Mouse (Mus musculus): ENCODE data around the gene 0610030E20Rik. TPM values are rescaled to one million over a fixed set of nuclear protein-coding genes. Genes with fewer than 3 reads are reported as not detected.

0610030E20Rik gene
- 16.9 and 20.3 TPM in 2 replicates for polyA plus RNA-seq (2012; rRNA removed)

GRCm38 (mm10) chr6:72347166-72347941 is at the start of gene 0610030E20Rik:
TSS of gene 0610030E20Rik (plus strand) at chr6:72347317.
- DNase-seq (ENCODE audit: low read depth): no peak

- no peak for DNase-seq (ENCODE audit: low read depth)
Observed at GRCm38 (mm10) chr6:72297825-72298224, 49.3 kb upstream of the 0610030E20Rik start.

- DNase-seq (ENCODE audit: low read depth): no peak
Observed at GRCm38 (mm10) chr6:72302349-72302925, 44.7 kb upstream of the 0610030E20Rik start.

GRCm38 (mm10) chr6:72303510-72303909 is 43.6 kb upstream of the 0610030E20Rik start:
- DNase-seq (ENCODE audit: low read depth): no peak

- DNase-seq (ENCODE audit: low read depth): no peak
Observed at GRCm38 (mm10) chr6:72312198-72312597, 34.9 kb upstream of the 0610030E20Rik start.

GRCm38 (mm10) chr6:72313124-72313867 is 33.8 kb upstream of the 0610030E20Rik start:
- DNase-seq (ENCODE audit: low read depth): no peak

GRCm38 (mm10) chr6:72315384-72315783 is 31.7 kb upstream of the 0610030E20Rik start:
- no peak for DNase-seq (ENCODE audit: low read depth)

- DNase-seq (ENCODE audit: low read depth): peak; percentile 20
Observed at GRCm38 (mm10) chr6:72316044-72316443, 31.1 kb upstream of the 0610030E20Rik start.

- no peak for DNase-seq (ENCODE audit: low read depth)
Observed at GRCm38 (mm10) chr6:72318440-72318839, 28.7 kb upstream of the 0610030E20Rik start.

GRCm38 (mm10) chr6:72319019-72319418 is 28.1 kb upstream of the 0610030E20Rik start:
- DNase-seq (ENCODE audit: low read depth): no peak

- DNase-seq (ENCODE audit: low read depth): no peak
Observed at GRCm38 (mm10) chr6:72322936-72323335, 24.2 kb upstream of the 0610030E20Rik start.

GRCm38 (mm10) chr6:72323786-72324508 is 23.2 kb upstream of the 0610030E20Rik start:
- DNase-seq (ENCODE audit: low read depth): no peak

GRCm38 (mm10) chr6:72326274-72326673 is 20.8 kb upstream of the 0610030E20Rik start:
- no peak for DNase-seq (ENCODE audit: low read depth)

- DNase-seq (ENCODE audit: low read depth): no peak
Observed at GRCm38 (mm10) chr6:72329019-72329418, 18.1 kb upstream of the 0610030E20Rik start.

GRCm38 (mm10) chr6:72330133-72330532 is 17.0 kb upstream of the 0610030E20Rik start:
- no peak for DNase-seq (ENCODE audit: low read depth)

- DNase-seq (ENCODE audit: low read depth): no peak
Observed at GRCm38 (mm10) chr6:72333111-72333510, 14.0 kb upstream of the 0610030E20Rik start.

GRCm38 (mm10) chr6:72340481-72340880 is 6.6 kb upstream of the 0610030E20Rik start:
- no peak for DNase-seq (ENCODE audit: low read depth)

GRCm38 (mm10) chr6:72344396-72345073 is 2.6 kb upstream of the 0610030E20Rik start:
- no peak for DNase-seq (ENCODE audit: low read depth)

- peak; percentile 61 for DNase-seq (ENCODE audit: low read depth)
Observed at GRCm38 (mm10) chr6:72345074-72345567, 2.0 kb upstream of the 0610030E20Rik start, which contains the start of gene Usp39. TSS of gene Usp39 (minus strand) at chr6:72345184.

GRCm38 (mm10) chr6:72345633-72346032 is 1.5 kb upstream of the 0610030E20Rik start:
- no peak for DNase-seq (ENCODE audit: low read depth)

- no peak for DNase-seq (ENCODE audit: low read depth)
Observed at GRCm38 (mm10) chr6:72346261-72346660, 856 bp upstream of the 0610030E20Rik start.

All from gonadal fat pad, adult 2 months (tissue).